Mouse (Mus musculus) adrenal gland, adult 2 months (tissue): ENCODE measurements around the gene Mettl16. TPM values are rescaled to one million over a fixed set of nuclear protein-coding genes. Genes with fewer than 3 reads are reported as not detected.

Experiments
- DNase-seq: peaks from one replicate; pipeline ENCODE4 v3.0.0; 2021
- microRNA-seq, 2 experiments: library from miRNA; unstranded; fragments of <30 nt; microRNA quantifications; one replicate each; pipeline ENCODE4 v1.2.0; 2021
- polyA plus RNA-seq: library from polyadenylated mRNA; depleted of rRNA; stranded (reverse); fragments of >200 nt; gene quantifications from 2 replicates; pipeline ENCODE4 v1.2.3, GENCODE M21; 2012; rRNA removed
- total RNA-seq, 2 experiments: library from RNA; stranded (reverse); gene quantifications; 2 replicates each; pipeline ENCODE4 v1.2.3; 2021

Gene Mettl16
- total and polyA plus RNA-seq, 3 experiments, result 3.2 to 33.7 (median 33.2) TPM

- no peak for DNase-seq
Measured at GRCm38 (mm10) chr11:74845784-74846183, 75.2 kb downstream of the Mettl16 start.

- peak; percentile 77 for DNase-seq
Measured at GRCm38 (mm10) chr11:74847919-74848521, 77.4 kb downstream of the Mettl16 start.

GRCm38 (mm10) chr11:74850998-74851661 is 80.5 kb downstream of the Mettl16 start:
- peak; percentile 6 for DNase-seq

- DNase-seq, result peak; percentile 1
Measured at GRCm38 (mm10) chr11:74857756-74858155, 87.1 kb downstream of the Mettl16 start.

- DNase-seq, result peak; percentile 60
Measured at GRCm38 (mm10) chr11:74862129-74862528, 91.5 kb downstream of the Mettl16 start.

GRCm38 (mm10) chr11:74863471-74863870 is 92.8 kb downstream of the Mettl16 start:
- DNase-seq, result peak; percentile 18

- DNase-seq, result no peak
Measured at GRCm38 (mm10) chr11:74864421-74864820, 93.8 kb downstream of the Mettl16 start.

GRCm38 (mm10) chr11:74865252-74865651 is 94.6 kb downstream of the Mettl16 start:
- DNase-seq, result peak; percentile 1

- DNase-seq, result peak; percentile 63
Measured at GRCm38 (mm10) chr11:74866640-74867039, 96.0 kb downstream of the Mettl16 start.

- peak; percentile 85 for DNase-seq
Measured at GRCm38 (mm10) chr11:74867181-74867580, 96.6 kb downstream of the Mettl16 start.

- DNase-seq, result peak; percentile 67
Measured at GRCm38 (mm10) chr11:74868046-74868760, 97.6 kb downstream of the Mettl16 start.

- no peak for DNase-seq
Measured at GRCm38 (mm10) chr11:74869603-74870002, 99.0 kb downstream of the Mettl16 start.

- no peak for DNase-seq
Measured at GRCm38 (mm10) chr11:74870544-74870943, 99.9 kb downstream of the Mettl16 start.

GRCm38 (mm10) chr11:74870991-74871622 is 100.5 kb downstream of the Mettl16 start:
- peak; percentile 72 for DNase-seq

GRCm38 (mm10) chr11:74874630-74875029 is 104.0 kb downstream of the Mettl16 start:
- DNase-seq, result no peak

GRCm38 (mm10) chr11:74876801-74877200 is 106.2 kb downstream of the Mettl16 start:
- DNase-seq, result peak; percentile 40

Small RNAs within 50 kb of the gene (microRNA-seq; reads per million reads assigned to microRNA genes)
- 0 reads per million in 2 experiments for gene Mir6926

Other genes starting within 250 kb of the Mettl16 start
- gene Rap1gap2, start 159.9 kb upstream of the Mettl16 start, total RNA-seq, result 10 to 100 TPM in 1 of 2 experiments, 1 to 10 TPM in 1; 6.1 to 12.9 TPM
- 4.8 and 5.1 TPM in 2 replicates for gene Rap1gap2, start 159.9 kb upstream of the Mettl16 start, polyA plus RNA-seq
- gene Ccdc92b, start 151.2 kb upstream of the Mettl16 start, total RNA-seq, result 1 to 10 TPM; 2.0 to 3.6 TPM
- gene Ccdc92b, start 151.2 kb upstream of the Mettl16 start, polyA plus RNA-seq, result 2.4 and 4.0 TPM in 2 replicates
- gene Cluh, start 121.3 kb upstream of the Mettl16 start, total RNA-seq, result 100 to 1,000 TPM; 190 to 247 TPM
- 134 and 163 TPM in 2 replicates for gene Cluh, start 121.3 kb upstream of the Mettl16 start, polyA plus RNA-seq
- gene Pafah1b1, start 46.2 kb upstream of the Mettl16 start, total RNA-seq, result 100 to 1,000 TPM; 171 to 185 TPM
- 6.9 and 8.2 TPM in 2 replicates for gene Pafah1b1, start 46.2 kb upstream of the Mettl16 start, polyA plus RNA-seq
- 10 to 100 TPM; 23.4 to 25.2 TPM for gene Mnt, start 60.1 kb downstream of the Mettl16 start, total RNA-seq
- gene Mnt, start 60.1 kb downstream of the Mettl16 start, polyA plus RNA-seq, result 31.1 and 46.9 TPM in 2 replicates
- 10 to 100 TPM; 21.8 to 24.4 TPM for gene Sgsm2, start 126.2 kb downstream of the Mettl16 start, total RNA-seq
- gene Sgsm2, start 126.2 kb downstream of the Mettl16 start, polyA plus RNA-seq, result 27.0 and 35.2 TPM in 2 replicates
- gene Tsr1, start 127.2 kb downstream of the Mettl16 start, total RNA-seq, result 10 to 100 TPM; 35.3 to 39.8 TPM
- 2.2 and 3.8 TPM in 2 replicates for gene Tsr1, start 127.2 kb downstream of the Mettl16 start, polyA plus RNA-seq
- 10 to 100 TPM; 19.7 to 20.9 TPM for gene Smg6, start 155.0 kb downstream of the Mettl16 start, total RNA-seq
- gene Smg6, start 155.0 kb downstream of the Mettl16 start, polyA plus RNA-seq, result 27.8 and 32.6 TPM in 2 replicates
- 10 to 100 TPM; 55.7 to 62.8 TPM for gene Srr, start 155.1 kb downstream of the Mettl16 start, total RNA-seq
- gene Srr, start 155.1 kb downstream of the Mettl16 start, polyA plus RNA-seq, result 2.4 and 5.2 TPM in 2 replicates